Mouse (Mus musculus) CH12.LX (cell line): ENCODE results near the gene Trim7. TPM values are rescaled to one million over a fixed set of nuclear protein-coding genes. Genes with fewer than 3 reads are reported as not detected.

Experiments
- DNase-seq: peaks from one replicate; pipeline ENCODE4 v3.0.0-alpha.2; 2013; ENCODE audit errors: extremely low read depth
- H3K27ac ChIP-seq: 2 replicates; pipeline ENCODE4 v1.5.1; 2012; ENCODE audit warnings: low read depth, mild to moderate bottlenecking, control low read depth, moderate library complexity; ENCODE audit not compliant: insufficient read depth
- H3K27me3 ChIP-seq: replicated peaks from 2 replicates; pipeline ENCODE3; 2012; ENCODE audit warnings: inconsistent platforms
- H3K36me3 ChIP-seq, 2 experiments: replicated peaks in 1 of 2; 2 replicates each; pipeline versions ENCODE3 to v1.6.1; 2012; ENCODE audit warnings: inconsistent platforms in 1 of 2, low read length in 1 of 2, mild to moderate bottlenecking in 1 of 2, mixed read lengths in 1 of 2, moderate library complexity in 1 of 2; ENCODE audit not compliant: control insufficient read depth in 1 of 2, insufficient read depth in 1 of 2
- H3K4me1 ChIP-seq, 2 experiments: 2 replicates each; pipeline ENCODE4 v1.6.1; 2012; ENCODE audit warnings: inconsistent platforms in 1 of 2, moderate library complexity in 1 of 2; ENCODE audit not compliant: insufficient read depth in 2 of 2, control insufficient read depth in 1 of 2
- H3K4me2 ChIP-seq: 2 replicates; pipeline ENCODE4 v1.6.1; 2012; ENCODE audit warnings: low read depth, mild to moderate bottlenecking, control low read depth; ENCODE audit not compliant: poor library complexity, insufficient read depth, severe bottlenecking
- H3K4me3 ChIP-seq, 3 experiments: fragments of 150-350 bp in 1 of 3; sonication (generic) in 1 of 3; replicated peaks in 1 of 3; 2 replicates each; pipeline versions ENCODE3 to v1.5.1; 2011 to 2012; ENCODE audit warnings: low read depth in 2 of 3, low read length in 2 of 3, mild to moderate bottlenecking in 2 of 3, moderate library complexity in 2 of 3, control low read depth in 1 of 3, improper control_type of control experiment in 1 of 3, inconsistent platforms in 1 of 3, mixed read lengths in 1 of 3; ENCODE audit not compliant: poor library complexity in 1 of 3
- H3K79me2 ChIP-seq: replicated peaks from 2 replicates; pipeline ENCODE4 v1.6.1; 2012; ENCODE audit warnings: mild to moderate bottlenecking, moderate library complexity; ENCODE audit not compliant: control insufficient read depth, poor library complexity, insufficient read depth, severe bottlenecking; ENCODE audit errors: extremely low read depth
- H3K9ac ChIP-seq: 2 replicates; pipeline ENCODE4 v1.6.1; 2012; ENCODE audit warnings: low read depth, mild to moderate bottlenecking, control low read depth, moderate library complexity; ENCODE audit not compliant: insufficient read depth
- H3K9me3 ChIP-seq: replicated peaks from 2 replicates; pipeline ENCODE3; 2012; ENCODE audit warnings: low read length, inconsistent platforms, mixed read lengths
- CHD2 ChIP-seq: IDR thresholded peaks from 2 replicates; pipeline ENCODE4 v1.6.1; 2011; ENCODE audit warnings: low read length, improper control_type of control experiment
- CTCF ChIP-seq, 2 experiments: IDR thresholded peaks in 1 of 2; conservative IDR thresholded peaks in 1 of 2; 2 replicates each; pipeline ENCODE4 v1.5.1; 2011 to 2012; ENCODE audit warnings: low read depth in 2 of 2, low read length in 2 of 2, improper control_type of control experiment in 1 of 2, inconsistent platforms in 1 of 2, mild to moderate bottlenecking in 1 of 2, moderate library complexity in 1 of 2
- ELF1 ChIP-seq: IDR thresholded peaks from 2 replicates; pipeline ENCODE4 v1.6.1; 2014; ENCODE audit warnings: low read depth, mild to moderate bottlenecking, inconsistent platforms, low read length, improper control_type of control experiment
- ETS1 ChIP-seq: conservative IDR thresholded peaks from 2 replicates; pipeline ENCODE4 v1.6.1; 2012; ENCODE audit warnings: low read depth, mild to moderate bottlenecking, inconsistent platforms, low read length, improper control_type of control experiment, moderate library complexity
- HCFC1 ChIP-seq: IDR thresholded peaks from 2 replicates; pipeline ENCODE4 v1.6.1; 2012; ENCODE audit warnings: low read depth, mild to moderate bottlenecking, inconsistent platforms, low read length, improper control_type of control experiment
- IRF4 ChIP-seq: IDR thresholded peaks from 2 replicates; pipeline ENCODE4 v1.6.1; 2014; ENCODE audit warnings: low read depth, mild to moderate bottlenecking, inconsistent platforms, low read length, improper control_type of control experiment
- JUN ChIP-seq: IDR thresholded peaks from 2 replicates; pipeline ENCODE4 v1.6.1; 2011; ENCODE audit warnings: low read depth, mild to moderate bottlenecking, low read length, improper control_type of control experiment, moderate library complexity; ENCODE audit not compliant: insufficient read depth
- MAFK ChIP-seq: IDR thresholded peaks from 2 replicates; pipeline ENCODE4 v1.6.1; 2011; ENCODE audit warnings: low read length, improper control_type of control experiment; ENCODE audit not compliant: insufficient replicate concordance
- MAX ChIP-seq: IDR thresholded peaks from 2 replicates; pipeline ENCODE4 v1.6.1; 2011; ENCODE audit warnings: low read length, improper control_type of control experiment
- MXI1 ChIP-seq: IDR thresholded peaks from 2 replicates; pipeline ENCODE4 v1.6.1; 2011; ENCODE audit warnings: mild to moderate bottlenecking, low read depth, low read length, improper control_type of control experiment
- NELFE ChIP-seq: IDR thresholded peaks from 2 replicates; pipeline ENCODE4 v1.6.1; 2011; ENCODE audit warnings: low read depth, low read length, improper control_type of control experiment
- NRF1 ChIP-seq: IDR thresholded peaks from 2 replicates; pipeline ENCODE4 v1.6.1; 2014; ENCODE audit warnings: low read depth, mild to moderate bottlenecking, inconsistent platforms, low read length, improper control_type of control experiment, moderate library complexity
- PAX5 ChIP-seq: IDR thresholded peaks from 2 replicates; pipeline ENCODE4 v1.6.1; 2012; ENCODE audit warnings: low read length, inconsistent platforms, mixed read lengths
- POLR2A ChIP-seq: IDR thresholded peaks from 2 replicates; pipeline ENCODE4 v1.6.1; 2011; ENCODE audit warnings: low read depth, mild to moderate bottlenecking, improper control_type of control experiment, low read length
- POLR2AphosphoS2 ChIP-seq: IDR thresholded peaks from 2 replicates; pipeline ENCODE4 v1.6.1; 2011; ENCODE audit warnings: low read depth, low read length, improper control_type of control experiment
- SIN3A ChIP-seq: IDR thresholded peaks from 2 replicates; pipeline ENCODE4 v1.6.1; 2012; ENCODE audit warnings: low read length, improper control_type of control experiment, inconsistent platforms
- TBP ChIP-seq: conservative IDR thresholded peaks from 2 replicates; pipeline ENCODE4 v1.6.1; 2011; ENCODE audit warnings: low read depth, low read length, improper control_type of control experiment
- TCF12 ChIP-seq: IDR thresholded peaks from 2 replicates; pipeline ENCODE4 v1.6.1; 2014; ENCODE audit warnings: low read depth, mild to moderate bottlenecking, inconsistent platforms, low read length, improper control_type of control experiment
- UBTF ChIP-seq: IDR thresholded peaks from 2 replicates; pipeline ENCODE4 v1.6.1; 2012; ENCODE audit warnings: low read depth, mild to moderate bottlenecking, inconsistent platforms, low read length, improper control_type of control experiment, moderate library complexity
- ZC3H11A ChIP-seq: IDR thresholded peaks from 2 replicates; pipeline ENCODE4 v1.6.1; 2012; ENCODE audit warnings: low read depth, mild to moderate bottlenecking, inconsistent platforms, low read length, improper control_type of control experiment
- ZKSCAN1 ChIP-seq: IDR thresholded peaks from 2 replicates; pipeline ENCODE4 v1.6.1; 2012; ENCODE audit warnings: low read depth, inconsistent platforms, low read length, improper control_type of control experiment, borderline replicate concordance
- ZMIZ1 ChIP-seq: IDR thresholded peaks from 2 replicates; pipeline ENCODE4 v1.6.1; 2012; ENCODE audit warnings: low read depth, mild to moderate bottlenecking, inconsistent platforms, low read length, improper control_type of control experiment
- dilution Hi-C: fragments of 300-500 bp; cut with MboI; formaldehyde crosslinking; loops from 2 replicates; pipeline ENCODE4 v1.14.3; 2020; ENCODE audit warnings: low sequenced_read_pairs; ENCODE audit not compliant: extremely low pct_unique_long_range_greater_than_20kb, extremely low pct_ligation_motif_present
- in situ Hi-C: fragments of 300-500 bp; cut with MboI; formaldehyde crosslinking; loops from 3 replicates; pipeline ENCODE4 v1.14.3; 2019; ENCODE audit warnings: low sequenced_read_pairs, low pct_ligation_motif_present, low pct_unique_long_range_greater_than_20kb, mixed read lengths
- polyA plus RNA-seq: library from polyadenylated mRNA; unstranded; fragments of >175 nt; gene quantifications from 2 replicates; pipeline ENCODE4 v1.2.1, GENCODE M21; 2012; ENCODE audit warnings: low read depth; ENCODE audit not compliant: insufficient read length
- total RNA-seq, 2 experiments: library from RNA; depleted of rRNA; stranded (reverse); fragments of 300-350 nt in 1 of 2; fragments of >200 nt in 1 of 2; gene quantifications; 2 replicates each; pipeline ENCODE4 v1.2.3; 2012 to 2014

The Trim7 gene
- total and polyA plus RNA-seq, 3 experiments = 9.2 to 34.6 (median 15.1) TPM

- in situ Hi-C loops = loop anchor here (5.0 kb wide), 1 partner anchor 305 kb away; no protein-coding TSS in a partner anchor
- no peak overlapping the region for H3K27ac ChIP-seq
- peaks cover 41% of the 10 kb centered on the region for H3K79me2 ChIP-seq
- no peaks in the 10 kb centered on the region for H3K27me3 ChIP-seq
- DNase-seq = no peak
- H3K9ac ChIP-seq = peak overlapping the region; percentile 98
- no peak overlapping the region for H3K4me3 ChIP-seq
- no peak for TF ChIP-seq PAX5
- 0 out of 2 replicates have a peak, but pooled peaks have one; percentile 37 for TF ChIP-seq SIN3A
- H3K36me3 ChIP-seq = peaks cover 18 to 42% of the 10 kb centered on the region in 2 experiments
- dilution Hi-C loops = no loop called here
- H3K9me3 ChIP-seq = no peaks in the 10 kb centered on the region
- H3K4me2 ChIP-seq = peak overlapping the region; percentile 87
- H3K4me1 ChIP-seq = peaks cover 5 to 28% of the 10 kb centered on the region in 2 experiments
These were observed 28.7 kb upstream of the Trim7 start for GRCm38 (mm10) chr11:48797287-48797686.

GRCm38 (mm10) chr11:48798308-48798707 lies 27.6 kb upstream of the Trim7 start:
- in situ Hi-C loops = loop anchor here (5.0 kb wide), 1 partner anchor 304 kb away; no protein-coding TSS in a partner anchor

GRCm38 (mm10) chr11:48798984-48799920 lies 26.7 kb upstream of the Trim7 start:
- no peak for DNase-seq
- Histone ChIP-seq H3K4me1 (peaks cover 15 to 48% of the 10 kb centered on the region in 2 experiments), H3K9me3 (no peaks in the 10 kb centered on the region), H3K27ac (peak overlapping the region; percentile 86), H3K4me3 (peak overlapping the region; percentile 77 to 96 (median 89)), H3K79me2 (peaks cover 60% of the 10 kb centered on the region), H3K9ac (peak overlapping the region; percentile 98), H3K36me3 (peaks cover 34 to 47% of the 10 kb centered on the region in 2 experiments), H3K4me2 (peak overlapping the region; percentile 87), H3K27me3 (no peaks in the 10 kb centered on the region)
- dilution Hi-C loops = no loop called here
- in situ Hi-C loops = loop anchor here (5.0 kb wide), 1 partner anchor 303 kb away; no protein-coding TSS in a partner anchor
- TF ChIP-seq TBP (peak; percentile 56; the same call in 1 of the 2 replicates), ZC3H11A (no peak), MXI1 (peak; percentile 60; the same call in 1 of the 2 replicates), UBTF (no peak), ZKSCAN1 (no peak), POLR2A (no peak), PAX5 (no peak), CTCF (conservative IDR thresholded peaks at IDR 0.05 in 1 of 2, IDR thresholded peaks at IDR 0.05 in 1 of 2; ENCODE audit: low read depth in 2 of 2, low read length in 2 of 2) (no peak), POLR2AphosphoS2 (no peak), JUN (no peak), NRF1 (no peak), IRF4 (peak; percentile 53; the same call in 1 of the 2 replicates), NELFE (no peak; the same call in 1 of the 2 replicates), MAFK (no peak), TCF12 (0 out of 2 replicates have a peak, but pooled peaks have one; percentile 11), ETS1 (peak; percentile 16; the same call in 1 of the 2 replicates), CHD2 (no peak)

More at GRCm38 (mm10) chr11:48798308-48798707, 27.6 kb upstream of the Trim7 start:
- Histone ChIP-seq H3K27ac (peak overlapping the region; percentile 14; the same call in 1 of the 2 replicates), H3K27me3 (no peaks in the 10 kb centered on the region), H3K9ac (peak overlapping the region; percentile 98), H3K4me2 (peak overlapping the region; percentile 87), H3K79me2 (peaks cover 52% of the 10 kb centered on the region), H3K36me3 (peaks cover 27 to 45% of the 10 kb centered on the region in 2 experiments), H3K9me3 (no peaks in the 10 kb centered on the region), H3K4me3 (peak overlapping the region; percentile 54 to 96 (median 77)), H3K4me1 (peaks cover 10 to 38% of the 10 kb centered on the region in 2 experiments)
- TF ChIP-seq ZMIZ1 = 0 out of 2 replicates have a peak, but pooled peaks have one; percentile 3
- TF ChIP-seq NRF1 = no peak
- 0 out of 2 replicates have a peak, but pooled peaks have one; percentile 11 for TF ChIP-seq CHD2
- 0 out of 2 replicates have a peak, but pooled peaks have one; percentile 14 for TF ChIP-seq TCF12
- TF ChIP-seq MAFK = no peak
- no peak for TF ChIP-seq HCFC1
- peak; percentile 36; the same call in 1 of the 2 replicates for TF ChIP-seq MAX
- 0 out of 2 replicates have a peak, but pooled peaks have one; percentile 10 for TF ChIP-seq ELF1
- TF ChIP-seq MXI1 = 0 out of 2 replicates have a peak, but pooled peaks have one; percentile 28
- no peak for DNase-seq
- dilution Hi-C loops = no loop called here
